Mouse (Mus musculus): Measurements from ENCODE around the gene Gm20715.

GRCm38 (mm10) chr7:6372993-6373392 lies 37.1 kb upstream of the Gm20715 start:
- TF ChIP-seq EP300 (IDR thresholded peaks at IDR 0.05; ENCODE audit: low read depth) (no peak), CTCF (IDR thresholded peaks at IDR 0.05; ENCODE audit: low read depth) (no peak)

Data from liver, embryonic 14.5 days (tissue).